Mouse (Mus musculus) induced T-regulatory cell, adult 2 months (primary cell): ENCODE measurements around the gene Bok.

Source experiments
- DNase-seq: peaks from one replicate; pipeline ENCODE4 v3.0.0-alpha.2; 2012; ENCODE audit warnings: low read depth

Bok gene

DNA sequence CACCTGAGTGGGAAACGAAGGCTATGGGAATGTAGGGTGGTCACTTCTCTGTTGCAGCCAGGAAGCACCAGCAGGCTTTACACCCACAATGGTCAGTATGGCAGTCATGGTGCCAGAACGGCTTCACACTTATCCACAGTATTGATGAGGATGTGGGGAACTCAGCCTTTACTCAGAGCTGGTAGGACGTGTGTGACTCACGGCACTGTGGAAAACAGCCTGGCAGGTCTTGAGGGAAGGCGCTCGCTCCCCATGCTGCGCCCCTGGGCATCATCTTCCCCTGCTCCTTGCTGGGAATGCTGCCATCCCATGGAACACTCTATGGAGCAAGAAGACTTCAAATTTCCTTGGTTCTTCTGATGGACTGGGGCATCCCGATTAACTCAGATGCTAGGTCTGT lies 5.6 kb downstream of the Bok start:
- DNase-seq: no peak

DNA sequence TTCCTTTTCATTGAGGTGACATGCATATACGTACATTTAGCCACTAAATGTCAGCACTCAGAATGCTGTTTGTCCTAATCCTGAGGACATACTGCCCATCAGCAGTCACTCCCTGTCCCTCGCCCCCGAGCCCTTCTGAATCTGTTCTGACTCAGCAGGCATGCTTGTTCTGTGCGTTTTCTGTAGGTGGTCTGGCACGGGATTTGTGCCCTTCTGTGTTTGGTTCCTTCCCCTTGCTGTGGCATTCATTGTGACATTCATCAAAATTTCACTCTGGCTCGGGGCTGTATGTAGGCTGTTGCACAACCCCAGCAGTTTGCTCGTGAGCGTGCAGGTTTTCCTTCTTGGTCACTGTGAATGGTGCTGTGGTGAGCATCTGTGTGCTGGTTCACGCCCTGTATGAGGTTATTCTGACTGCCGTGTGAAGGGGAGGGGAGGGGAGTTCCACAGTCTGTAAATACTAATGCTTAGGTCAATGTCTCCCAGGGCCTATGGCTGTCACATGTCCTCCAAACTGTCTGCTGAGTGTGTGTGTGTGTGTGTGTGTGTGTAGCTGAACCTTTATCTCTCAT lies 6.4 kb downstream of the Bok start:
- DNase-seq: no peak

DNA sequence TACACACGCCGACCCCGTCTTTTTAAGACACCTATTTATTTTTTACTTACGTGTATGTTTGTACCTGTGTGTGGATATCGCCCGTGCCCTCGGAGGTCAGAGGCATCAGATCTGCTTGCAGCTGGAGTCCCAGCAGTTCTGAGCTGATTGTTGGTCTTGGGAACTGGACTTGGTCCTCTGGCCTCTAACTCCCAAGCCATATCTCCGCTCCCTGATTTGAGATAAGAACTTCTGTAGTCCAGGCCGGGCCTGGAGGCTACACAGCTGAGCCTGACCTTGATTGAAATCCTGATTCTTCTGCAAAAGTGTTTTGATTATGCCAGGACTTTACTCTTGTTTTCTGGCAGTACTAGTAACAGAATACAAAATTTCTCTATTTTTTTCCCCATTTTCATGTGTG lies 7.3 kb downstream of the Bok start:
- no peak for DNase-seq

DNA sequence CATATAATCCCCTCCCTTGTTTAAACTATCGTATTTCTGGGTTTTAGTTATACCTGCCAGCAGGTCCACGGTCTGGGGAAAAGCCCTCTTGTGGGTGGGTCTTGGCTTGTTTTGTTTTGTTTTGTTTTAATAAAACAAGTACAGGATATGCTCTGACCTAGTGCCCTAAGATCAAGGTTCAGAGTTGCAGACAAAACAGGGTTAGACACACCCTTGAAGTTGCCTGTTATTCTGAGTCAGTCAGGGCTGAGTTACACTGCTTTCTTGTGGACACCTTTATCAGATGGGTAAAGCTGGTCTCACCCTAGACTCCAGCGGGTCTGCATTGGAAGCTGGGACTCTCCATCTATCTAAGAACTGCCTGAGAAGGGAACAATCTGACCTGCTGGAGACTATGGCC lies 8.0 kb downstream of the Bok start:
- DNase-seq: no peak

DNA sequence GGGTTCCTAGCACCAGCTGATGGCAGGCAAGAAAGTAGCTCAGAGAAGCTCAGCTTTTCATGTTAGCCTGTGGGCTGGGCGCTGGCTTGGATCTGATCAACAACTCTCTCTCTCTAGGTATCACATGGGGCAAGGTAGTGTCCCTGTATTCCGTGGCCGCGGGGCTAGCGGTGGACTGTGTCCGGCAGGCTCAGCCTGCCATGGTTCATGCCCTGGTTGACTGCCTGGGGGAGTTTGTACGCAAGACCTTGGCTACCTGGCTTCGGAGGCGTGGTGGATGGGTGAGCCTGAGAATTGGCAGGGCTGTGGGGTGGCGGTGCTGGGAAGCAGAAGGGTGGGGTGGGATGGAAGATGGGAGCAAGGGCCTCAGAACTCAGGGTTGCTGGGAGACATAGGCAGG lies 8.5 kb downstream of the Bok start:
- DNase-seq: no peak

DNA sequence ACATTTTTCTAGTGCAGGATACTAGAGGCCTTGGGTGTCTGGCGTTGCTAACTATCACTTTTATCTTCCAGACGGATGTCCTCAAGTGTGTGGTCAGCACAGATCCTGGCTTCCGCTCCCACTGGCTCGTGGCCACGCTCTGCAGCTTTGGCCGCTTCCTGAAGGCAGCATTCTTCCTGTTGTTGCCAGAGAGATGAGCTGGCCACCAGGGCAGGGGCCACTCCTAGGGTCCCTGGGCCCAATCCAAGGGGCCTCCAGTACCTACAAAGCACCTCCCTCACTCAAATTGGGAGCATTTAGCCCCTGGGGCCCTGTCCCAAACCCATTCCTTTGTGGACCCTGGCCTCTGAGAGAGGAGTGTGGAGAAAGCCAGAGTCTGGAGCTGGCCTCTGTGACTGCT lies 9.5 kb downstream of the Bok start:
- DNase-seq: no peak

DNA sequence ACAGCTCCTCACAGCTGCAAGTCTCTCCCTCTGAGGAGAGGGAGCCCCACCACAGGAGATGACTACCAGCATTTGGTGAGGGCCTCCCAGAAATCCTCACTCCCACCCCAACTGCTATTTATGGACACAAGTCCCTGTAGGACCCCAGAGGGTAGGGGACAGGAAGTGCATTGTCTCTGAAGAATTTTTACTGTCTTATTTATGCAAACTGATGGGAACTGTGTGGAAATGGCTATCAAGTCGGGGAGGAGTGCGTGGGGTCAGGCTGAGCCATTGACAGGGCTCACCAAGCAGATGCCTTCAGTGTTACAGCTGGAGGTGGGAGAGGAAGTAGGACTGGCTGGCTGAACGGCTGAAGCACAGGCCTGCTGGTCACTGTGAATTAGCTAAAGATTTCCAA lies 11.9 kb downstream of the Bok start:
- no peak for DNase-seq

DNA sequence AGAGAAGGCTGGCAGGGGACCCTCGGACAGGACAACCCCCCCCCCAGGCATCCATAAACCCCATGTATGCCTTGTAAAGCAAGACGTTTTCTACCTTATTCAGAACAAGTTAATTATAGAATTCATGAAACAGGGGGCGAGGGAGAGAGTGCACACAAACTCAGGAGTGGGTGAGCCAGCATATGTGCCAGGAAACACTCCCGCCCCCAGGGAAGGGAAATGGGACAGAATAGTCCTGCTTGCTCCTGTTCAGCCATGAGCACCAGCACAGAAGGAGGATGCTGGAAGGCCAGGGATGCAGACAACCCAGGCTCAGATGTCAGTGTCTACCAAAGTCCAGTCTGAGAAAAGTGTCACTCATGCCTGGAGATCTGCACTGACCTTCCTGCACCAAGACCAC lies 13.7 kb downstream of the Bok start:
- no peak for DNase-seq

DNA sequence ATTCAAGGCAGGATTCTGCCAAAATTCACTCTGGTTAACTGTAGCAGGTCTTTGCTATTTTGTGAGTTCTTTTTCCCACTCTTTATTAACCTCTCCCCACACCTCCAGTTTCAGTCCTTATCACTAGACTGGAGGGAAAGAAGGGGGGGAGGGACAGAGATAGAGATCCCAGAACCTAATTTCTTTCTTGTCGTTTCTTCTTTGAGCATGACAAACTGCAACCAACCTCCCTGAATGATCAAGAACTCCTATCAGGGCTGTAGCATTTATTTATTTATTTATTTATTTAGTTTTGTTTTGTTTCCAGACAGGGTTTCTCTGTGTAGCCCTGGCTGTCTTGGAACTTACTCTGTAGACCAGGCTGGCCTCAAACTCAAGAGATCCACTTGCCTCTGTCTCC lies 16.6 kb downstream of the Bok start:
- DNase-seq: no peak

DNA sequence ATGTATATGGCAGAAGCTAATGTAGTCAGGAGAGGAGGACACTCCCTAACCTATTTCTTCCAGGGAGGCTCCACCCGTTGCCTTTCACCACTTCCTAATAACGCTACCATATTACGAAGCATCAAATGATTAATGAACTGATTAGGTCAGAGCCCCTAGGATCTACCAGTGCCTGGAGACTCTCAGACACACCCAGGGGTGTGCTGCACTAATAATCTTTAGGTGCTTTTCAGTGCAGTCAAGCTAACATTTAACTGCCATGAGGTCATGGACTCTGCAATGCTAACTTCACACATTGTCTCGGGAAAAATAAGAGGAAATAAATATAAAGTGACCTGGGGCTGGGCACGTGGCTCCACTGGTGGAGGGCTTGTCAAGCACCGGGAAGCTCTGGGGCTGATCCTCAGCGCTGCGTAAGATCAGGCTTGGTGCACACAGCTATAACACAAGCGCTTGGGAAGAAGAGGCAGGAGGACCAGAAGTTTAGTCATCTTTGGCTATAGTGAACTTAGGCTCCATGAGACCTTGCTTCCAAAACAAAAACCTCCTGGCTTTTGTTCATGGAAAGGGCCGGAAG lies 18.1 kb downstream of the Bok start:
- DNase-seq: no peak

DNA sequence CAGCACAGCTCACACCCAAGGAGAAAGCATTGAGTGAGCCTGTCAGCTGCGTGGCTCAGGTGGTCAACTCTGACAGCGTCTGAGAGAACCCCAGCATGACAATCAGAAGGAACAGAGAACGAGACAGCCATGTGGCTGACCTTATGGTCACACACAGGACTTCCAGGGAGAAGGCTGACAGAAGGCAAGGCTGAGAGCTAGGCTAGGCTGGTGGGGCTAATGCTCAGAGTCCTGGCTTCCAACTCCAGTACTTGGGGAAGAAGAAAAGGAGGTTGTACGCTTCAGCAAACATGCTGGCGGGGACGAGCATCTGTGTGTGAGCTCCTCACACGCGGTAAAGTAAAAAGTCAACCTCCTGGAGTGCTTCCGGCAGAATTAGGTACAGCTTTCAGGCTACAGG lies 18.9 kb downstream of the Bok start:
- DNase-seq: no peak

DNA sequence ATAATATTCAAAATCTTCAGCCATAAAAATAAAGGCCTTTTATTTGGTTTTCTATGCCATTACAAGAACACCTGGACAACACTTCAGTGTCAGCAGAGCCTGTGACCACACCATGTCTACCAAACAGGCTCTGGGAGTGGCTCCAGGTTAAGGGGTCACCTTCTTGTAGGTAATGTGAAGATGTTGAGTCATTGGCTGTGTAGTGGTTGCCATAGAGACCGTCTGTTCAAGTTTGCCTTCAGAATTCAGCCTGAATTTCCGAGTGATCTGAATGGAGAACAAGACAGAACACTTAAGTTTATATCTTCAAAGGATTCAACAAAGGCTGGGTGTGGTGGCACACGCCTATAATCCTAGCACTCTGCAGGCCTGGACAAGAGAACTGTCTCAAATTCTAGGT lies 19.9 kb downstream of the Bok start:
- DNase-seq: no peak

DNA sequence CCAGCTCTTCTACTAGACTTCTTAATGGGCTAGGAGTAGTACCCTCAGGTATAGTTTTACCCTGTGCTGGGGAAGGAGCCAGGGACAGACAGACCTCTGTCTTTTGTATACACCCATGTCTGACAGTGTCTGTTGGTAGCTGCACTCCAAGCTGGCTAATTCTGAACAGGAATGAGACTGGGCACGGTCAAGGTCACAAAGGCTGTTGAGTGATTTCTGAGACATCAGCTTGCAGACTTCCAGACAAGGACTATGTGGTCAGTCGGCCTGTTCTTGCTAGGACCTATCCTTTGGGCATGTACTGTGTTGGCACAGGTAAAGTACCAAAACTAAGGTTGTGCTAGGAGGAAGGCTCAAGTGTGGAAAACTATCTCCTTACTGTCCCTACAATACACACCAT lies 30.7 kb downstream of the Bok start:
- no peak for DNase-seq

DNA sequence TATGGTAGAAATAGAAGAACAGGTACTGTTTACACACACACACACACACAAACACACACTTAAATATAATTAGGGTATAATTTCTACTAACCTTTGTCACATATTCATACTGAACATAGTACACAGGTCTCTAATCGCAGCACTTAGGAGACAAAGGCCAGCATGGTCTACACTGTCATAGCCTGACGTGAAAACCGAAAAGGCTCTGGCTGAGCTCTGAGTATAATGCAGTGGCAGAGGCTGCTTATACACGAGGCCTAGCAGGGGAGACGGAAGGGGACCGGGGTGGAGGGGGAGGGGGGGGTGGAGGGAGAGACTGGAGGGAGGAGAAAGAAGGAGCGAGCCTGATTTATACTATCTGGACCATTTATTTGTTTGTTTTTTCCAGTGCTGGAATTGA lies 36.1 kb downstream of the Bok start:
- DNase-seq: no peak

DNA sequence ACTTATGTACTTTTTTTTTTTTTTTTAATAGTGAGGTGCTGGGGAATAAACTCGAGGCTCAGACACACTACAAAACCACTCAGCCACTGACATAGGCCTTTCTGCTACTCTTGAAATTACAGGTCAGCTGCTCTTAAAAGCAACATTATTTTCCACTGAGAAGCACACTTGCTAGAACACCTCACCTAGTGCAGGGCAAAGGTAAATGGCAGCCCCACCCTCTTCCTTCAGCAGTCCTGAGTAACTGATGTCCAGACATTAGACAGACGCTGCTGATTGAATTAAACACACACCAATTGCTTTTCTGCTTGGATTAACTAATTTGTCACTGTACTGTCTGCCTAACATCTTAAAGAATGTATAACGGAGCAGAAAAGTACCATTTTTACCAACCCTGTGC lies 39.2 kb downstream of the Bok start:
- no peak for DNase-seq

DNA sequence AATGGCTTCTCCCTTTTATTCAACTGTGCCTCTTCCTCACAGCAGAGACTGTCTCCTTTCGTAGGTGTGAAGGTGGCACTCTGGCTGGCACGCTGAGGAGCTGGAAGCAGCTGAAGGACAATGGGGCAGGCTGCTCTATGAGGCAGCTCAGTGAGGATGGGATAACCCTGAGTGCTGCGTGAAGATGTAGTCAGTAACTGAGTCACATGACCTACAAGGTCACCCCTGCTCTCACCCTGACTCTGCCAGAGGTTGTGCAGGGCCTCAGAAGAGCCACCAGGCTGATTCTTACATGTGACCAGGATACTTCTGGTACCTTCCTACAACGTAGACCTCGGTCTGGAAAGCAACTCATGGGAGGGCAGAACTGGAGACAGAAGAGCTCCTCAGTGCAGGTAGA lies 40.2 kb downstream of the Bok start:
- no peak for DNase-seq

DNA sequence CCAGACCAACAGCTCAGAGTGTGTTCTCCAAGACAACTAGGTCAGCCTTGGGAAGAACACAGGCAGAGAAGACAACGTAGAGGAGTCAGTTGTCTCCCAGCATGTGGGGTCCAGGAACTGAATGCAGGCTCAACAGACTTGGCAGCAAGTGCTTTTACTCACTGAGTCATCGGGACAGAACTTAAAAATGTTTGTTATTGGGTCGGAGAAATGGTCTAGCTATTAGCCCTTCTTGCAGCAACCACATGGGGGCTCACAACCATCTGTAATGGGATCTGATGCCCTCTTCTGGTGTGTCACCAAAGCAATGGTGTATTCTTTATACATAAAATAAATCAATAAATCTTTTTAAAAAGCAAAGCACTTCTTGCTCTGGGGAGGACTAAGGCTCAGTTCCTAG lies 40.7 kb downstream of the Bok start:
- no peak for DNase-seq

DNA sequence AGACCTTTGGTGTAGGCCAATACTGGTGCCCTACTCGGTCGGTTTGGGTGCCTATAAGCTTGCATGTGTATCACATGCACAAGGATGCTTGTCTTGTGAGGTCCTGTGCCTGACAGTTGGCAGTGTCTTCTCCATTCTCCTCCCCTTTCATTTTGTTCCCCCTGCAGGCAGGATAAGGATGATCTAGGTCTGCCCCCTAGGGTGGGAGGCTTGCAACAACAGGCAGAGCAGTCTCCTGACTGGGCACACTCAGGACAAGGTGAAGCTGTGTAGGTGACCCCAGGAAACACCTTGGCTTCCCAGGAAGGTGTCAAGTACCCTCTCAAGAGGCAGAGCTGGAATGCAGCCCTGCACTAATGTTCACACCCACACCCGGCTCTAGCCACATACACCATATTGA lies 41.5 kb downstream of the Bok start:
- DNase-seq: peak; percentile 50

DNA sequence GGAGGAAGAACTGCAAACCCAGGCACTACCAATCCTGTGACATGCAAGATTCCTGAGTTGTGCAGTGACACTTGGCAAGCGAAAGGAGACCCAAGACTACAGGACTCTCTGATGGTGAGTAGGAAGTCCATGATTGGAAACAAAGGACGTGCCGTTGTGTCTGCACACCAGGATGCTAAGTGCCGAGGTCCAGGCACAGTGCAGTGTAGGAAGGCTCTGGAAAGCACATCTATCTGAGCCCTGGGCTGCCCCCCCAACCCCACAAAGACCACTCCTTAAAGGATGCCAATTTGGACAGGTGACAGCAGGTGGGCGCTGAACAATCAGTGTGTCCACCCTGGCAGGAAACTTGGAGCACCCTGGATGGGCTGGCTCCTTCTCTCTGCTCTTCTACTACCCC lies 45.6 kb downstream of the Bok start:
- no peak for DNase-seq

DNA sequence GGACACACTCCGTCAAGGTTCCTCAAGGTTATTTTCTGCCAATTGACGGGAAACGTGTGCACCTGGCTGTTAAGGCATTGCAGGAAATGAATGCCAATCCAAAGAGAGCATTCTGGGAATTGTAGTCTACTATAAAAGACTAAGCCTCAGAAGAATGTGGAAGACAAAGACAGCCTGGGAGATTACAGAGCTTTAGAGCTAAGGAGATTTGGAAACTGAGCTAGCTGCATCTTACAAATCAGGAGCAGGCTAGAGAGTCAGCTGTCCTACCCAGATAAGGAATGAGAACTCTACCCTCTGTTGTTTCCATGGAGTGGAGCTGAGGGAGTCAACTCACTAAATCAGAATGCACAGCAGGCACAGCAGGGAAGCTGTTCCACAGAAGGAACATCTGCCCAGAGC lies 46.4 kb downstream of the Bok start:
- no peak for DNase-seq

DNA sequence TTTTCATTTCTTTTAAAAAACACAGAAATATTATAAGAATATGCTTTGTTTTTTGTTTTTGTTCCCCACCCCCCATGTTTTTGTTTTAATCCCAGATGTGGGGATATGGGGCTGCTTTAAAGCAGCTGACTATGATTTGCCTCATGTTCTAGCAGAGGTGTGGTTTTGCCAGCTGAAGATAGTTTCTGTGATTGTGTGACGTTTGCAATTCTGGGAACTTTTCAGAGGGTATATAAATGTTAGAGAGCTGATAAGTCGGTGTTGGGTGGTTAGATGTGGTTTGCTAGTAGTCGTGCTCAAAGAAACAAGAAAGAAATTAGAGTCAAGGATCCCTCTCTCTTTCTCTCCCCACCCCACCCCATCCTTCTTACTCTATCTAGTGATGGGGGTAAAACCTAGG lies 50.4 kb downstream of the Bok start:
- DNase-seq: peak; percentile 18

DNA sequence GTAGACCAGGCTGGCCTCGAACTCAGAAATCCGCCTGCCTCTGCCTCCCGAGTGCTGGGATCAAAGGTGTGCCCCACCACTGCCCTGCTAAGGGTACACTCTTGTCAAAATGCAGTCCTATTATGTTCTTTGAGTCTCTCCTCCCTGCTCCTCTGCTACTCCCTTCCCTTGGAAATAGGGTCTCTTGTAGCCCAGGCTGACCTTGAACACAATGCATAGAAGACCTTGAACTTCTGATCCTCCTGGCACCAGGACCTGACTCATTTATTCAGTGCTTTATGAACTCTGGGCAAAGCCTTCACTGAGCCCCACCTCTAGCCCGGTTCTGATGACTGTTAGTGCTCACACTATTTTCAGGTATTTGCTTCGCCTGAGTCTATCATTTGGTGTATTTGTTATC lies 52.3 kb downstream of the Bok start:
- DNase-seq: no peak

DNA sequence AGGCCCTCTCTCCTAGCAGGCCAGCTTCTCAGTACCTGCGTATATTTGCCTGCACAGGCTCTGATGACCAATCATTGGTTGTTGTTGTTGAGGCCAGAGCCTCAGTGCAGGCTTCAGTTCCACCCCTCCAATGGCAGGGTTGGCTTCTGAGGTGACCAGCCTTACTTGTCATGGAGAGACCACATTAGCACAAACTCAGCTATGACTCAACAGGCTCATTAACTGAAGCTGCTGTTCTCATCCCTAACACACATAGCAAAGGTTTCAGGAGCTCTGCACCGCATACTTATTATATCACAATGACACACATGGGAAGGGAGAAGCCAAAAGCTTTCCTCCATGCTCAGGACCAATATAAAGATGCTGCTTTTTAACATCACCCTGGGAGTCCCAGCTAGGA lies 55.2 kb downstream of the Bok start:
- DNase-seq: no peak

DNA sequence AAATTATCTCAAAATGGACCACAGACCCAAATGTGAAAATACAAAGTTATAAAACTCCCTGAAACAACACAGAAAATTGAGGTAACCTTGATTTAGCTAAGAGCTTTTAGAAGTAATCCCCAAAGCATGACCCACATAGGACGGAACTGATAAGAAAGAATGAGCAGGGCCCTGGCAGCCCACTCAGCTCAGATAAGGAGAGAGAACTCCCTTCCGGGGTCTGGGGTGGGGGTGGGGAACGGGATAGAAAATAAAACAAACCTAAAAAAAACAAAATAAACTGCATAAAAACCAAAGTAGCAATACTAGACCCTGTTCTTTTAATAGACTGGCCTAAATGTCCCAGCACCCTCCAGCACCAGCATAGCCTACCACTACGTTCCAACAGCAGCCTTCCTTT lies 56.5 kb downstream of the Bok start:
- no peak for DNase-seq

DNA sequence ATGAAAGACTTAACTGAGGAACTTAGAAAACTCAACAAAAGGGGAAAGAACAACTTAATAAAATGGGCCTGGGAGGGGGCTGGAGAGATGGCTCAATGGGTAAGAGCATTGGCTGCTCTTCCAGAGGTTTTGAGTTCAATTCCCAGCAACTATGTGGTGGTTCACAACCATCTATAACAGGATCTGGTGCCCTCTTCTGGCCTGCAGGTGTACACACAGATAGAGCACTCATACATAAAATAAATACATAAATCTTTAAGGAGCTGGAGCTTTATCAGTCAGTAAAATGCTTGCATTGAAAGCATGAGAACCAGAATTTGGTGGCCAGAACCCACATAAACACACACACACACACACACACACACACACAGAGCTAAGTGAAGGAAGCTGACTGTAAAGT lies 57.5 kb downstream of the Bok start:
- peak; percentile 38 for DNase-seq
